Mouse (Mus musculus) hindbrain, embryonic 12.5 days (tissue): ENCODE data around the gene Bloc1s4. TPM values are rescaled to one million over a fixed set of nuclear protein-coding genes. Genes with fewer than 3 reads are reported as not detected.

Source experiments
- ATAC-seq: fragments of 200-750 bp; cut with Nextera tagmentation; 2 replicates; pipeline ENCODE4 v1.8.0; 2017; ENCODE audit warnings: moderate TSS enrichment; ENCODE audit not compliant: low FRiP score
- H3K27ac ChIP-seq: fragments of 300-500 bp; sonication (generic); 2 replicates; pipeline ENCODE4 v1.5.1; 2016; ENCODE audit warnings: mild to moderate bottlenecking
- H3K27me3 ChIP-seq: fragments of 300-500 bp; sonication (generic); 2 replicates; pipeline ENCODE4 v1.6.1; 2016; ENCODE audit warnings: mild to moderate bottlenecking
- H3K36me3 ChIP-seq: fragments of 300-500 bp; sonication (generic); 2 replicates; pipeline ENCODE4 v1.6.1; 2016; ENCODE audit warnings: mild to moderate bottlenecking
- H3K4me1 ChIP-seq: fragments of 300-500 bp; sonication (generic); 2 replicates; pipeline ENCODE4 v1.6.1; 2016
- H3K4me2 ChIP-seq: fragments of 300-500 bp; sonication (generic); replicated peaks from 2 replicates; pipeline ENCODE4 v1.6.1; 2016; ENCODE audit warnings: mild to moderate bottlenecking
- H3K4me3 ChIP-seq: fragments of 300-500 bp; sonication (generic); 2 replicates; pipeline ENCODE4 v1.5.1; 2016; ENCODE audit warnings: mild to moderate bottlenecking
- H3K9ac ChIP-seq: fragments of 300-500 bp; sonication (generic); 2 replicates; pipeline ENCODE4 v1.6.1; 2016; ENCODE audit warnings: mild to moderate bottlenecking, moderate library complexity
- H3K9me3 ChIP-seq: fragments of 300-500 bp; sonication (generic); replicated peaks from 2 replicates; pipeline ENCODE4 v1.6.1; 2016; ENCODE audit warnings: mild to moderate bottlenecking
- WGBS: fragments of 180-500 bp; shearing (Covaris S2); methylation state at CpG from one replicate; pipeline ENCODE4 v1.1.7; 2016; 5-methylcytosine and 5-hydroxymethylcytosine counted together
- polyA plus RNA-seq: library from polyadenylated mRNA; unstranded; fragments of >200 nt; fragmentation: Nextera tagmentation; extraction: Ambion mirVana; gene quantifications from 2 replicates; pipeline ENCODE4 v1.2.1, GENCODE M21; 2016

Gene Bloc1s4
- polyA plus RNA-seq, 1 experiment from 2014 or later: 29.2 TPM

DNA sequence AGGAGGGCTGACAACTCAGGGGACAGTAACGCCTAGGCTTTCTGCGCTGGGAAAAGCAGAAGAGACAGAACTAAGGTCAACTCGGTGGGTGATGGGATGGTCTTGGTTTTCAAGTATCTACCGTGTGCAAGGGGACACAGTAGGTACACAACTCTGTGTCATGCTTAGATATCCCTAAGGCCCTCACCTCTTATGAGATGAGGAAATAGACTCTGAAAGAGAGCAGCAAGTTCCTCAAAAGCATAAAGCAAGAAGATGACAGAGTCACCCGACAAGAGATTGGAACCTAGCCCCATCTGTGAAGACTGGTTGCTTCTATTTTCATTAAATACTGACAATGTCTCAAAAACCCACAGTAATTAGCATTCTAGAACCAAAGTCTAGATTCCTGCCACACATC is 42.7 kb downstream of the Bloc1s4 start:
- 87% methylated on average over 5 of the region's 5 CpGs for WGBS
- no peak for ATAC-seq

DNA sequence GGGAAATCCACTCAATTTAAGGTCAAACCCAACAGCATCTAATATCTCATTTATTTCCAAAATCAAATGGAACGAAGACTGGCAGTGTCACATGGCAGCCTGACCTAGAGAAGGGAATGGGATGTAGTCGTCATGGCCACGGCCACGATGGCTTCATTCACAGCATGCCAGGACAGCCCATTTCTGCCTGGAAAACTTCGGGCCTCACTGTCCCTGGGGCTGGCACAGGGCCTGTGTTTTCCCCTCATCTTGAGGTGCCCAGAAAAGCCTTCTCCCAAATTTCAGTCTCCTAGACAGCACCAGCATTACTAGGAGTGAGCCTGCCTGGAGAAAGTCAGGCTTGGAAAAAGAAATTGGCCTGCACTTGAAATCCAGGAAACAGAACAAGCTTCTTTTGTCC is 43.1 kb downstream of the Bloc1s4 start:
- no peak for ATAC-seq
- 92% methylated on average over 5 of the region's 5 CpGs for WGBS

More for the DNA sequence above, 42.7 kb downstream of the Bloc1s4 start:
- H3K4me2 ChIP-seq: no peak overlapping the region
- H3K27me3 ChIP-seq: no peaks in the 10 kb centered on the region
- H3K9me3 ChIP-seq: no peaks in the 10 kb centered on the region
- no peaks in the 10 kb centered on the region for H3K36me3 ChIP-seq
- H3K27ac ChIP-seq: no peak overlapping the region
- H3K9ac ChIP-seq: no peak overlapping the region
- H3K4me1 ChIP-seq: no peaks in the 10 kb centered on the region
- no peak overlapping the region for H3K4me3 ChIP-seq

GRCm38 (mm10) chr5:36704684-36705083 is 43.8 kb downstream of the Bloc1s4 start:
- no peaks in the 10 kb centered on the region for H3K4me1 ChIP-seq
- H3K9ac ChIP-seq: no peak overlapping the region
- no peak overlapping the region for H3K27ac ChIP-seq
- ATAC-seq: no peak
- no peak overlapping the region for H3K4me2 ChIP-seq
- H3K36me3 ChIP-seq: no peaks in the 10 kb centered on the region
- H3K27me3 ChIP-seq: no peaks in the 10 kb centered on the region
- WGBS: 76% methylated on average over 6 of the region's 6 CpGs
- H3K4me3 ChIP-seq: no peak overlapping the region
- no peaks in the 10 kb centered on the region for H3K9me3 ChIP-seq

More for the DNA sequence above, 43.1 kb downstream of the Bloc1s4 start:
- no peaks in the 10 kb centered on the region for H3K4me1 ChIP-seq
- no peaks in the 10 kb centered on the region for H3K27me3 ChIP-seq
- no peak overlapping the region for H3K9ac ChIP-seq
- no peaks in the 10 kb centered on the region for H3K9me3 ChIP-seq
- no peak overlapping the region for H3K4me3 ChIP-seq
- no peak overlapping the region for H3K27ac ChIP-seq
- no peak overlapping the region for H3K4me2 ChIP-seq
- no peaks in the 10 kb centered on the region for H3K36me3 ChIP-seq

GRCm38 (mm10) chr5:36700939-36701620 is 47.4 kb downstream of the Bloc1s4 start:
- whole genome bisulfite sequencing: 88% methylated on average over 6 of the region's 6 CpGs

DNA sequence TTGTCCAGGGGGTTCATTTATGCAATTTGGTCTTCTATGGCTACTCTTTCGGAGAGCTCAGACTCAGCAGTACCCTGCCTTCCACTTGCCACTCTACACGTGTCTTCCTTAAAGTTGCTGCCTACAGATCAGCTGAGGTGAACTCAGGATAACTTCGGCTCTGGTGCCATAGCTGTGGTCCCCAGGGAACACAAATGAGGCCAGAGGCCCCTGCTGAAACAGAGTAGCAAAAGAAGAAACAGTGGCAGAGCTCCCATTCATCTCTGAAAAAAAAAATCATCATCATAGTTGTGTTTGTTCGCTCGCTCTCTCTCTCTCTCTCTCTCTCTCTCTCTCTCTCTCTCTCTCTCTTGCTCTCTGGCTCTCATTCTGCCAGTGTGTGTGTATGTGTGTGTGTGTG is 49.8 kb downstream of the Bloc1s4 start:
- Histone ChIP-seq H3K9ac (no peak overlapping the region), H3K36me3 (no peaks in the 10 kb centered on the region), H3K4me2 (no peak overlapping the region), H3K4me3 (no peak overlapping the region), H3K4me1 (peaks cover 6% of the 10 kb centered on the region), H3K27me3 (no peaks in the 10 kb centered on the region), H3K9me3 (no peaks in the 10 kb centered on the region), H3K27ac (no peak overlapping the region)
- 73% methylated on average over 5 of the region's 5 CpGs for WGBS
- ATAC-seq: no peak

More at GRCm38 (mm10) chr5:36700939-36701620, 47.4 kb downstream of the Bloc1s4 start:
- H3K27ac ChIP-seq: no peak overlapping the region
- no peak overlapping the region for H3K9ac ChIP-seq
- H3K4me3 ChIP-seq: no peak overlapping the region
- no peaks in the 10 kb centered on the region for H3K9me3 ChIP-seq
- H3K4me2 ChIP-seq: no peak overlapping the region
- no peaks in the 10 kb centered on the region for H3K4me1 ChIP-seq
- ATAC-seq: no peak
- H3K36me3 ChIP-seq: no peaks in the 10 kb centered on the region
- H3K27me3 ChIP-seq: no peaks in the 10 kb centered on the region

GRCm38 (mm10) chr5:36698067-36698670 is 50.3 kb downstream of the Bloc1s4 start:
- no peaks in the 10 kb centered on the region for H3K27me3 ChIP-seq
- H3K36me3 ChIP-seq: no peaks in the 10 kb centered on the region
- peaks cover 11% of the 10 kb centered on the region for H3K4me1 ChIP-seq
- H3K27ac ChIP-seq: no peak overlapping the region
- no peak for ATAC-seq
- 80% methylated on average over 7 of the region's 7 CpGs for WGBS
- H3K9me3 ChIP-seq: no peaks in the 10 kb centered on the region
- no peak overlapping the region for H3K4me3 ChIP-seq
- no peak overlapping the region for H3K4me2 ChIP-seq
- no peak overlapping the region for H3K9ac ChIP-seq

Other genes with a start within 250 kb of the Bloc1s4 start
- gene Tbc1d14, start 155.4 kb downstream of the Bloc1s4 start, polyA plus RNA-seq: 56.2 and 57.4 TPM in 2 replicates
- 41.8 and 43.3 TPM in 2 replicates for gene D5Ertd579e, start 52.6 kb downstream of the Bloc1s4 start, polyA plus RNA-seq
- 495 and 532 TPM in 2 replicates for gene Mrfap1, start 48.1 kb upstream of the Bloc1s4 start, polyA plus RNA-seq
- gene Man2b2, start 82.0 kb upstream of the Bloc1s4 start, polyA plus RNA-seq: 16.1 and 16.7 TPM in 2 replicates
- gene Ppp2r2c, start 119.9 kb upstream of the Bloc1s4 start, polyA plus RNA-seq: 7.6 and 8.0 TPM in 2 replicates
- 8.6 and 9.6 TPM in 2 replicates for gene Wfs1, start 240.6 kb upstream of the Bloc1s4 start, polyA plus RNA-seq